Mouse (Mus musculus): Measurements from ENCODE around the gene Btn1a1.

- TF ChIP-seq CTCF (IDR thresholded peaks at IDR 0.05; ENCODE audit: low read depth): no peak
- 0 out of 2 replicates have a peak, but pooled peaks have one; percentile 8 for TF ChIP-seq EP300 (IDR thresholded peaks at IDR 0.05; ENCODE audit: low read depth)
These were observed 34.3 kb downstream of the Btn1a1 start for GRCm38 (mm10) chr13:23431351-23431771.
